Mouse (Mus musculus) kidney, embryonic 16.5 days (tissue): ENCODE results near the gene Bud23. TPM values are rescaled to one million over a fixed set of nuclear protein-coding genes. Genes with fewer than 3 reads are reported as not detected.

ENCODE experiments used
- ATAC-seq: fragments of 200-750 bp; cut with Nextera tagmentation; 2 replicates; pipeline ENCODE4 v1.8.0; 2017; ENCODE audit warnings: moderate TSS enrichment; ENCODE audit not compliant: low FRiP score, low TSS enrichment
- H3K27ac ChIP-seq: fragments of 300-500 bp; sonication (generic); 2 replicates; pipeline ENCODE4 v1.5.1; 2014; ENCODE audit warnings: low read length
- H3K27me3 ChIP-seq: fragments of 300-500 bp; sonication (generic); 2 replicates; pipeline ENCODE4 v1.6.1; 2014; ENCODE audit warnings: low read length, control low read depth, mixed read lengths; ENCODE audit not compliant: insufficient read depth
- H3K36me3 ChIP-seq: fragments of 300-500 bp; sonication (generic); 2 replicates; pipeline ENCODE4 v1.6.1; 2014; ENCODE audit warnings: low read length, control low read depth, mixed read lengths; ENCODE audit not compliant: insufficient read depth
- H3K4me1 ChIP-seq: fragments of 300-500 bp; sonication (generic); 2 replicates; pipeline ENCODE4 v1.6.1; 2014; ENCODE audit warnings: low read length, control low read depth, mixed read lengths; ENCODE audit not compliant: insufficient read depth
- H3K4me2 ChIP-seq: fragments of 300-500 bp; sonication (generic); replicated peaks from 2 replicates; pipeline ENCODE4 v1.6.1; 2014; ENCODE audit warnings: low read depth, low read length
- H3K4me3 ChIP-seq: fragments of 300-500 bp; sonication (generic); 2 replicates; pipeline ENCODE4 v1.5.1; 2014; ENCODE audit warnings: mild to moderate bottlenecking, low read length
- H3K9ac ChIP-seq: fragments of 300-500 bp; sonication (generic); replicated peaks from 2 replicates; pipeline ENCODE4 v1.6.1; 2014; ENCODE audit warnings: low read length
- H3K9me3 ChIP-seq: fragments of 300-500 bp; sonication (generic); 2 replicates; pipeline ENCODE4 v1.6.1; 2016; ENCODE audit warnings: low read length, control low read depth
- WGBS: fragments of 180-500 bp; shearing (Covaris S2); extraction: QIAGEN DNeasy Blood & Tissue Kit; methylation state at CpG from one replicate; pipeline ENCODE4 v1.1.7; 2014; 5-methylcytosine and 5-hydroxymethylcytosine counted together
- polyA plus RNA-seq: library from polyadenylated mRNA; unstranded; fragments of >200 nt; fragmentation: Nextera tagmentation; extraction: Ambion mirVana; gene quantifications from 2 replicates; pipeline ENCODE4 v1.2.1, GENCODE M21; 2015

Bud23 gene
- polyA plus RNA-seq, 1 experiment from 2014 or later: 139 TPM

- ATAC-seq: no peak
- peak overlapping the region; percentile 40 for H3K4me3 ChIP-seq
- WGBS: 22% methylated on average over 26 of the region's 26 CpGs
- H3K27ac ChIP-seq: peak overlapping the region; percentile 76
- peak overlapping the region; percentile 54 for H3K4me2 ChIP-seq
- peak overlapping the region; percentile 59 for H3K9ac ChIP-seq
- H3K27me3 ChIP-seq: no peaks in the 10 kb centered on the region
- no peaks in the 10 kb centered on the region for H3K36me3 ChIP-seq
- peaks cover 34% of the 10 kb centered on the region for H3K4me1 ChIP-seq
- H3K9me3 ChIP-seq: no peaks in the 10 kb centered on the region
Measured at GRCm38 (mm10) chr5:135011809-135012613, 52.7 kb downstream of the Bud23 start.

DNA sequence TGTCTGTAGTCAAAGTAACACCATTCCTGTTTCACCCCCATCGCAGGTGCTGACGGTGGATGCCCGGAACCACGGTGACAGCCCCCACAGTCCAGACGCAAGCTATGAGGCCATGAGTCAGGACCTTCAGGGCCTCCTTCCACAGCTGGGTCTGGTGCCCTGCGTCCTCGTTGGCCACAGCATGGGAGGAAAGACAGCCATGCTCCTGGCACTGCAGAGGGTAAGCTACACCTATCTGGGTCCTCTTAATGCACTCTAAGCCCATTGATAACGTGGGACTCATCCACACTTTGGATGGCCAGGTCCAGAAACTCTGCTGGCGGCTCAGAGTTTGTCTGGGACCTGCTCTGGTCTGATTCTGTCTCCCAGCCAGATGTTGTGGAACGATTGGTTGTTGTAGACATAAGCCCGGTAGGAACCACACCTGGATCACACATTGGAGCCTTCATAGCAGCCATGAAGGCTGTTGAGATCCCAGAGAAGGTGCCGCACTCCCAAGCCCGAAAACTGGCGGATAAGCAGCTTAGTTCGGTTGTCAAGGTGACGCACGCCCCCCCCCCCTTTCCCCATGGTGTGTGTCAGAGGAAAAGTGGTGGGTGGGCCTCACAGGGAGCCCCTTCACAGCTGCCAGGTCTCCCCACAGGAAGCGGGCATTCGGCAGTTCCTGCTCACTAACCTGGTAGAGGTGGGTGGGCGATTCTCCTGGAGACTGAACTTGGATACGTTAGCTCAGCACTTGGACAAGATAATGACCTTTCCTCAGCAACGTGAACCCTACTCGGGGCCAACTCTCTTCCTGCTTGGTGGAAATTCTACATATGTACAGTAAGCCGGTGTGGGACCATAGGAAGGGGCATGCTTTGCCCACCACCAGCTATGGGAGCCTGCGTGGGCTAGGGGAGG lies 53.7 kb downstream of the Bud23 start:
- H3K36me3 ChIP-seq: no peaks in the 10 kb centered on the region
- peaks cover 34% of the 10 kb centered on the region for H3K4me1 ChIP-seq
- H3K9ac ChIP-seq: 0 out of 2 replicates have a peak overlapping the region, but pooled peaks have one; percentile 11
- no peaks in the 10 kb centered on the region for H3K9me3 ChIP-seq
- peak overlapping the region; percentile 99; the same call in 1 of the 2 replicates for H3K27ac ChIP-seq
- H3K4me2 ChIP-seq: peak overlapping the region; percentile 69
- ATAC-seq: no peak
- WGBS: 85% methylated on average over 25 of the region's 25 CpGs
- no peak overlapping the region for H3K4me3 ChIP-seq
- no peaks in the 10 kb centered on the region for H3K27me3 ChIP-seq

DNA sequence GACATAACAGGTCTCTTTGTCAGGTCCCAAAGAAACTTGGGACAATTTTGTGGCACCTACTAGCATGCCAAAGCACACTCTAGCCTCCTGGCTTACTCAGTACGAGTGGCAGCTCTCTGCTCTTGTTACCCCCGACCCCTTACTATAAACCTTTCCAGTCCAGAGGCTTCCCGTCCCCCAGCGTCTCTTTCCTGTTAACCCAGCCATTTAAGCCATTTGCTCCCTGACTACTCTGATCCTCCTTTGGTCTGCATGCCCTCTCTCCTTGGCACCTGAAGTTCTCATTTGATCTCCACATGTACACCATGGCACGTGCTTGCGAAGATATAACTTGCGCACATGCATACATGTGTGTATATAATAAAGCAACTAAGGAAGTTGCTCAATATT lies 54.4 kb downstream of the Bud23 start:
- Histone ChIP-seq H3K4me2 (peak overlapping the region; percentile 69), H3K27me3 (no peaks in the 10 kb centered on the region), H3K36me3 (no peaks in the 10 kb centered on the region), H3K9me3 (no peaks in the 10 kb centered on the region), H3K4me3 (peak overlapping the region; percentile 54), H3K4me1 (peaks cover 30% of the 10 kb centered on the region), H3K27ac (peak overlapping the region; percentile 99), H3K9ac (peak overlapping the region; percentile 73)
- WGBS: 37% methylated on average over 7 of the region's 7 CpGs
- no peak for ATAC-seq

DNA sequence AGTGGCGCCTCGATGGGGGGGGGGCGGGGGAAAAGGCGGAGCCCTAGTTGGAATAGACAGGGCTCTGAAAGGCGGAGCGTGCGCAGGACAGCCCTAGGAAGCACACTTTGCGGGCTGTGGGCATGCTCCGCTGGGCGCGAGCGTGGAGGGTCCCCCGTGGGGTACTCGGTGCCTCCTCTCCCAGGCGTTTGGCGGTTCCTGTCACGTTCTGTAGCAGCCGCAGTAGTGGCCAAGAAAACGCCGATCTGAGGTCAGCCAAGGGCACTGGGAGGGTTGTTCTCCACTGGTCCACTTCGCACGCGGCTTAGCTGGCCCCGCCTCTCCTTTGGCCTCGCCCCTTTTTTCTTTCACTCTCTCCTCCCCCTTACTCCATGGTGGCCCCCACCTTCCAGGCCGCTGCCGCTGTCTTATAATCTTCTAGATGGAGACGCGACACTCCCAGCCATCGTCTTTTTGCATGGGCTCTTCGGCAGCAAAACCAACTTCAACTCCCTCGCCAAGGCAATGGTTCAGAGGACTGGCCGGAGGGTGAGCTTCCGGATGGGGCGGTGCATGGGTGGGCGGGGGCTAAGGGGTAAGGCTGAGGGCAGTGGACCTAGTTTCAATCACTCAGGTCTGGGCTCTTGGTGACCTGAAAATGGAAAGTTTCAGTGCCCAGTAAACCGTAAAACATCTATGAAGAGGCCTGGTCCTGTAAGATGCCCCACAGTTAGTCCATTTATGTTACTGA lies 55.0 kb downstream of the Bud23 start:
- under 1% methylated on average over 36 of the region's 37 CpGs for WGBS
- Histone ChIP-seq H3K4me1 (peaks cover 30% of the 10 kb centered on the region), H3K4me3 (peak overlapping the region; percentile 54), H3K4me2 (peak overlapping the region; percentile 69), H3K36me3 (no peaks in the 10 kb centered on the region), H3K27me3 (no peaks in the 10 kb centered on the region), H3K9ac (peak overlapping the region; percentile 73), H3K27ac (peak overlapping the region; percentile 99), H3K9me3 (no peaks in the 10 kb centered on the region)
- peak; percentile 82 for ATAC-seq

- Histone ChIP-seq H3K36me3 (no peaks in the 10 kb centered on the region), H3K4me2 (peak within 1 kb of the TSS; percentile 69), H3K9ac (peak within 1 kb of the TSS; percentile 79), H3K9me3 (no peaks in the 10 kb centered on the region), H3K4me1 (peaks cover 30% of the 10 kb centered on the region), H3K27ac (peak within 1 kb of the TSS; percentile 99), H3K27me3 (no peaks in the 10 kb centered on the region), H3K4me3 (peak within 1 kb of the TSS; percentile 54)
- peak; percentile 90 for ATAC-seq
- under 1% methylated on average over 52 of the region's 52 CpGs for WGBS
Measured at GRCm38 (mm10) chr5:135008671-135009589, 55.8 kb downstream of the Bud23 start, which contains the start of gene Abhd11. TSS of gene Abhd11 (plus strand) at chr5:135009152.

GRCm38 (mm10) chr5:135007802-135008571 lies 56.8 kb downstream of the Bud23 start:
- H3K4me1 ChIP-seq: peaks cover 28% of the 10 kb centered on the region
- no peaks in the 10 kb centered on the region for H3K36me3 ChIP-seq
- peak overlapping the region; percentile 89 for H3K27ac ChIP-seq
- peak overlapping the region; percentile 79 for H3K9ac ChIP-seq
- H3K4me3 ChIP-seq: peak overlapping the region; percentile 54
- H3K4me2 ChIP-seq: peak overlapping the region; percentile 69
- ATAC-seq: no peak
- WGBS: 36% methylated on average over 16 of the region's 16 CpGs
- no peaks in the 10 kb centered on the region for H3K9me3 ChIP-seq
- H3K27me3 ChIP-seq: no peaks in the 10 kb centered on the region

Other genes starting within 250 kb of the Bud23 start
- not detected in 2 replicates for gene Tmem270, start 158.2 kb downstream of the Bud23 start, polyA plus RNA-seq
- gene Cldn13, start 149.4 kb downstream of the Bud23 start, polyA plus RNA-seq: 0.99 and 1.2 TPM in 2 replicates
- 29.6 and 30.7 TPM in 2 replicates for gene Mettl27, start 132.6 kb downstream of the Bud23 start, polyA plus RNA-seq
- 63.1 and 64.7 TPM in 2 replicates for gene Cldn4, start 118.0 kb downstream of the Bud23 start, polyA plus RNA-seq
- 67.7 and 69.2 TPM in 2 replicates for gene Cldn3, start 78.7 kb downstream of the Bud23 start, polyA plus RNA-seq
- 81.1 and 81.9 TPM in 2 replicates for gene Abhd11, start 55.8 kb downstream of the Bud23 start, polyA plus RNA-seq
- 13.4 and 13.5 TPM in 2 replicates for gene Stx1a, start 41.5 kb downstream of the Bud23 start, polyA plus RNA-seq
- 33.3 and 38.7 TPM in 2 replicates for gene Dnajc30, start 757 bp downstream of the Bud23 start, polyA plus RNA-seq
- gene Vps37d, start 13.3 kb upstream of the Bud23 start, polyA plus RNA-seq: 7.6 and 8.6 TPM in 2 replicates
- 8.3 and 8.5 TPM in 2 replicates for gene Mlxipl, start 24.9 kb upstream of the Bud23 start, polyA plus RNA-seq
- 26.3 and 27.0 TPM in 2 replicates for gene Tbl2, start 84.7 kb upstream of the Bud23 start, polyA plus RNA-seq
- gene Bcl7b, start 103.3 kb upstream of the Bud23 start, polyA plus RNA-seq: 57.6 and 58.2 TPM in 2 replicates
- gene Baz1b, start 122.3 kb upstream of the Bud23 start, polyA plus RNA-seq: 33.4 and 35.1 TPM in 2 replicates
- 0.72 and 0.77 TPM in 2 replicates for gene Fzd9, start 186.3 kb upstream of the Bud23 start, polyA plus RNA-seq